Mouse (Mus musculus) central nervous system, embryonic 14 days (tissue): ENCODE results near the gene Snapc1. TPM values are rescaled to one million over a fixed set of nuclear protein-coding genes. Genes with fewer than 3 reads are reported as not detected.

Source experiments
- polyA plus RNA-seq: library from polyadenylated mRNA; depleted of rRNA; stranded (reverse); fragments of >200 nt; gene quantifications from 2 replicates; pipeline ENCODE4 v1.2.3, GENCODE M21; 2012; rRNA removed

Snapc1 gene
- polyA plus RNA-seq: 34.3 and 37.9 TPM in 2 replicates

DNA sequence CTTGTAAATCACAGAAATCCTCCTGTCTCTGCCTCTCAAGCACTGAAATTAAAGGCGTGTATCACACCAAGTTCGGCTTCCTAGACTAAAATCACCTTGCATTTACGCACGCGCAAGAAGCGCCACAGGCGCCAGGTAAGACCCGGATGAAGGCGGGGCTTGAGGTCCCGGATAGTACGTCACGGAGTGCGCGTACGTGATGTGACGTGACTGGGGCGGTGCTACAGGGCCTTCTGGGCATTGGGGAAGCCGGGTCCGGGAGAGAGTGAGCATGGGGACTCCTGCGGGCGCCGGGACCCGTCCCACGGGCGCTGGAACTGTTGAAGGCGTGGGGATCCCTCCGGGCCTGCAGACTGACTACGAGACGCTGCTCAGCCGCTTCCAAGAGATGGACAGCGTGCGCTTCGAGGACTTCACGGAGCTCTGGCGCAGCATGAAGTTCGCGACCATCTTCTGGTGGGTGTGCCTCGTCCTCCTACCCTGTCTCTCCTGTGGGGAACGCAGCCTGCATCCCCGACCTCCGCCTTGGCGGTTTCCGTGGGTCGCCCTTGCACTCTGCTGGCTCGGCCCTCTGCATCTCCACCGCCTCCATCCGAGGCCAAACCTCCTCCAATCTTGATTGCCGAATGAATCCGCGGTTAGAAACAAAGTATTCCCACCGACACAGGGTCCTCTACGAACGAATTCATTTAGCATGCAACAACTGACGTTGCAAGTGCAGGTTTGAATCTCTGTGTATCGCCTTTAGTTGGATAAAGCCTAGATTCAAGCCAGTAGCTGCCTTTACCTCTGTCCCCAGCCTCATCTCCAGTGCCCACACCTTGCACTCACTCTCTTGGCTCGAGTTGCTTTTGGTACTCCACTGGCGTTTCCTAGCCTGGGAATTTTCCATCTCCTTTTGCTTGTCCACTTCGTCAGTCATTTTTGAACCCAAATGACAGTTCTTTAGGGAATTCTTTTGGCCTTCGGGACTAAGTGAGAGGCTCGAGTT lies at the start of gene Snapc1:
Gene Snapc1, plus strand, starts transcription at position 191 of the 991 bp plus-strand sequence.

DNA sequence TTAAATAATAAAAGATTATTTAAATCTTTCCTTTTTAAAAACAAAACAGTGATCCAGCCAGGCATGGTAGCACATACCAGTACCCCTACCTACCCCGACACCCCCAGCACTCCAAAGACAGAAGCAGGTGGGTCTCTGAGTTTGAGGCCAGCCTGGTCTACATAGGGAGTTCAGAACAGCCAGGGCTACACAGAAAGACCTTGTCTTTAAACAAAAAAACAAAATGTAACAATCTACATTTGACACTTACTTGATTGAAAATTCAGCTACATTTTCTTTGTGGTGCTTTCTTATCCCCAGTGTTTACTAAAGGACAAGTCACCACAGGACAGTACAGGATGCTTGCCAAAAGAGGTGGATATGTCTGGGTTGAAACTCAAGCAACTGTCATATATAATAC lies 26.9 kb upstream of the Snapc1 start, which contains the start of gene Gm49321:
Gene Gm49321, plus strand, starts transcription at position 301 of the 400 bp plus-strand sequence.

DNA sequence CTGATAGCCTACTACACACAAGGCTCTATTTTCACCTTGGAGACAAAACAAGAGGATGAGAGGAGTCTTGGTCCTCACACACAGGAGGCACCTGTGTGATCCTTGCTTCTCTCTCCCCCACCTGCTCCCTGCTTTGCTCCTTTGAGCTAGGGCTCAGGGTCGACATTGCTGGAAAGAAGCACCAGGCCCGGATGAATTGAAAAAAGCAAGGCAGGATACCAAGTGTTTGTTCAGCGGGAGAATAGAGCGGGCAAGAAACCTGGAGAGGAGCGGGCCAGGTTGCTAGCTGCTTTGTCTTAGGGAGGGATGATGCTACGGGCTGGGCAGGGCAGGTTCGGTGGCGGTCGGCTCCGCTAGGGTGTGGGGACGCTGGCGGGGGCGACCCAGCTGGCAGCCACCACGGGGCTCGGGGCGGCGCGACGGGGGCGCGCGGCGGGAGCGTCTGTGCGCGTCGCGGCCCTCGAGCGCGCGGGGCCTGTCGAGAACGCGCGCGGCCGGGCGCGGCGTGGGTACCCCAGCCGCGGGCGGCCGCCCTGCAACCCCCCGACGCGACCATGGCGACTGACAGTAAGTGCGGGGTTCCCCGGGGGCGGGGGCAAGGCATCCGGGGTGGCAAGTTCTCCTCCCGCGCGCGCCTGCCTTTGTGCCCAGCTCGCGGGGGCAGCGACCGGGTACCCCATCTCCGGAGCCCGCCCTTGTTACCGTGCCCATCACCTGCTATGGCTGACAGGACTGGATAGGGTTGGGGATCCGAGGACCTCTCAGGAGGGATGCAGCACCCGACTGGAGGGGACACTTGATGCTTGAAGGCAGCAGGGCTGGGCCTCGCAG lies 33.2 kb downstream of the Snapc1 start, which contains the start of gene Syt16:
Gene Syt16, plus strand, starts transcription at position 365 of the 831 bp plus-strand sequence.

Other genes starting within 250 kb of the Snapc1 start
- 60.2 and 61.9 TPM in 2 replicates for gene Hif1a, start 63.1 kb upstream of the Snapc1 start, polyA plus RNA-seq
- gene Gm49321, start 26.8 kb upstream of the Snapc1 start, polyA plus RNA-seq: 0.39 TPM in 1 of 2 replicates, not detected in the other
- 32.2 and 33.6 TPM in 2 replicates for gene Syt16, start 33.2 kb downstream of the Snapc1 start, polyA plus RNA-seq